Mouse (Mus musculus) CH12F3 (cell line): ENCODE results near the gene Cyp3a57.
"Not testable (repeated sequence)": the region's sequence is repeated elsewhere in the genome, so short reads cannot be mapped to it uniquely, and the experiment has no call there.

ENCODE experiments used
- in situ Hi-C: fragments of 300-500 bp; cut with MboI; formaldehyde crosslinking; loops from 2 replicates; pipeline ENCODE4 v1.14.3; 2020; ENCODE audit warnings: low sequenced_read_pairs

The Cyp3a57 gene

GRCm38 (mm10) chr5:145344941-145345340, at the start of gene Cyp3a57:
Cyp3a57 (plus strand) TSS chr5:145345279.
- in situ Hi-C loops, result no loop called here

GRCm38 (mm10) chr5:145300469-145300868, 44.6 kb upstream of the Cyp3a57 start:
- in situ Hi-C loops, result no loop called here

- in situ Hi-C loops, result not testable (repeated sequence)
Observed at GRCm38 (mm10) chr5:145301796-145302195, 43.3 kb upstream of the Cyp3a57 start.

- in situ Hi-C loops, result no loop called here
Observed at GRCm38 (mm10) chr5:145302424-145302823, 42.7 kb upstream of the Cyp3a57 start.

- in situ Hi-C loops, result not testable (repeated sequence)
Observed at GRCm38 (mm10) chr5:145306953-145307352, 38.1 kb upstream of the Cyp3a57 start.

GRCm38 (mm10) chr5:145307811-145308210, 37.3 kb upstream of the Cyp3a57 start:
- in situ Hi-C loops, result not testable (repeated sequence)

GRCm38 (mm10) chr5:145313845-145314244, 31.2 kb upstream of the Cyp3a57 start:
- in situ Hi-C loops, result no loop called here

GRCm38 (mm10) chr5:145317141-145317540, 27.9 kb upstream of the Cyp3a57 start:
- in situ Hi-C loops, result no loop called here

GRCm38 (mm10) chr5:145338756-145339155, 6.3 kb upstream of the Cyp3a57 start:
- in situ Hi-C loops, result not testable (repeated sequence)

GRCm38 (mm10) chr5:145349697-145350096, 4.6 kb downstream of the Cyp3a57 start:
- in situ Hi-C loops, result no loop called here

GRCm38 (mm10) chr5:145353081-145353480, 8.0 kb downstream of the Cyp3a57 start:
- in situ Hi-C loops, result no loop called here

GRCm38 (mm10) chr5:145415416-145415815, 70.3 kb downstream of the Cyp3a57 start:
- in situ Hi-C loops, result not testable (repeated sequence)

GRCm38 (mm10) chr5:145422287-145422686, 77.2 kb downstream of the Cyp3a57 start:
- in situ Hi-C loops, result no loop called here

GRCm38 (mm10) chr5:145431004-145431403, 85.9 kb downstream of the Cyp3a57 start:
- in situ Hi-C loops, result no loop called here

- in situ Hi-C loops, result no loop called here
Observed at GRCm38 (mm10) chr5:145433688-145434087, 88.6 kb downstream of the Cyp3a57 start.
